Mouse (Mus musculus) embryo, embryonic 10 days (tissue): ENCODE measurements around the gene Fbxo36.

Experiments
- DNase-seq: peaks from one replicate; pipeline ENCODE4 v3.0.0-alpha.2; 2015; ENCODE audit warnings: low spot score

The Fbxo36 gene

DNA sequence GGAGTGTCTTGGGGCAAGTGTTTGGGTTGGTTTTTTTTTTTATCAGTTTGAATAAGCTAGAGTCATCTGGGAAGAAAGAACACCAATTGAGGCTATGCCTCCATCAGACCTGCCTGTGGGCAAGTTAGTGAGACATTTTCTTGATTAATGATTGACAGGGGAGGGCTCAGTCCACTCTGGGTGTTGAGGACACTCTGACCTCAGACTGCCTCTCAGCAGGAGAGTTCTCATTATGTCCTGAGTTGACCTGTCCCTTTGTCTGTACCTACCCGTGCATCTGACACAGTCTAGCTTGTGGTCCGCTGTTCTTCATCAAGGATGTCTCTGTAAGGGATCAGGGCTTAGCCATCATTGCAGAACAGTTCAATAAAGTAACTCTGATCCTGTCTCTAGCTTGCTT, 107.7 kb downstream of the Fbxo36 start:
- DNase-seq: no peak
